23 mouse cellular contexts compared by ENCODE assay signal in genomic region chr7:27324161-27324560, GRCm38 (mm10). TPM values are rescaled to one million over a fixed set of nuclear protein-coding genes. Genes with fewer than 3 reads are reported as not detected.
DNase-seq lines count a peak whose midpoint lies in the region; ATAC-seq lines count a peak whose summit lies in the region.
"Had no signal": no experiment of that assay in that cellular context is flagged by ENCODE, and none has a peak within 500 bp of the region (broad histone marks: within the 10 kb centered on the region; RNA-seq: fewer than 3 reads in every experiment).

No protein-coding gene starts in this region.

- H3K4me3 ChIP-seq in forebrain, embryonic 16.5 days (replicated peaks; ENCODE audit: low read length) = no peak overlapping the region
- H3K4me3 ChIP-seq in forebrain, embryonic 15.5 days = no peak overlapping the region

- no peaks in the 10 kb centered on the region for H3K9me3 ChIP-seq in forebrain, embryonic 16.5 days (ENCODE audit: control insufficient read depth, low read length)
- H3K9me3 ChIP-seq in forebrain, embryonic 15.5 days = no peaks in the 10 kb centered on the region
- H3K9me3 ChIP-seq: G1E had no signal

- 98% methylated on average over 6 of the region's 11 CpGs for WGBS in forebrain, embryonic 16.5 days
- WGBS in forebrain, embryonic 15.5 days = 96% methylated on average over 11 of the region's 11 CpGs

- H3K9ac ChIP-seq in forebrain, embryonic 16.5 days (replicated peaks; ENCODE audit: low read depth, low read length) = no peak overlapping the region
- no peak overlapping the region for H3K9ac ChIP-seq in forebrain, embryonic 15.5 days (replicated peaks)

- H3K27me3 ChIP-seq in forebrain, embryonic 16.5 days (replicated peaks; ENCODE audit: control insufficient read depth, insufficient read depth, low read length) = peaks cover 32% of the 10 kb centered on the region
- H3K27me3 ChIP-seq in forebrain, embryonic 15.5 days = peaks cover 39% of the 10 kb centered on the region
- H3K27me3 ChIP-seq: Patski had no signal

- ATAC-seq in forebrain, embryonic 16.5 days = 0 out of 2 replicates have a peak, but pooled peaks have one; percentile 5
- ATAC-seq in forebrain, embryonic 15.5 days (replicated peaks) = no peak
- ATAC-seq: activated CD4-positive, CD25-positive, alpha-beta regulatory T cell, adult 4 months; CD4-positive, CD25-positive, alpha-beta regulatory T cell, adult 4 months; Patski had no signal

- H3K4me2 ChIP-seq in forebrain, embryonic 16.5 days (ENCODE audit: low read length) = no peak overlapping the region
- H3K4me2 ChIP-seq in forebrain, embryonic 15.5 days (replicated peaks) = no peak overlapping the region

- DNase-seq in heart, adult 11 months = peak; percentile 93
- DNase-seq in heart, adult 18-20 months = no peak
- DNase-seq in testis, postnatal 10 days (ENCODE audit: low spot score) = peak; percentile 46
- DNase-seq in testis, postnatal 14 days (ENCODE audit: low spot score) = no peak
- DNase-seq: adrenal gland, adult 2 months; adrenal gland, adult 8-10 months; adrenal gland, postnatal 10 days; adrenal gland, postnatal 14 days; adrenal gland, postnatal 25 days; adrenal gland, postnatal 36 days; B cell, adult 2 months; cerebellum, adult 11 months; cerebellum, adult 11-12 months; cerebellum, adult 18-20 months had no signal

- H3K27ac ChIP-seq in forebrain, embryonic 16.5 days (ENCODE audit: low read length) = no peak overlapping the region
- no peak overlapping the region for H3K27ac ChIP-seq in forebrain, embryonic 15.5 days (replicated peaks)

- H3K4me1 ChIP-seq in forebrain, embryonic 16.5 days (replicated peaks; ENCODE audit: control insufficient read depth, insufficient read depth, low read length) = peaks cover 9% of the 10 kb centered on the region
- peaks cover 9% of the 10 kb centered on the region for H3K4me1 ChIP-seq in forebrain, embryonic 15.5 days

- no peaks in the 10 kb centered on the region for H3K36me3 ChIP-seq in forebrain, embryonic 16.5 days (ENCODE audit: control insufficient read depth, insufficient read depth)
- no peaks in the 10 kb centered on the region for H3K36me3 ChIP-seq in forebrain, embryonic 15.5 days
- H3K36me3 ChIP-seq: G1E had no signal

RNA-seq across cellular contexts. Expression of gene Ltbp4, which starts 13.3 kb away (rescaled TPM):
- polyA plus RNA-seq in forebrain, embryonic 16.5 days (2015; fragmentation: Nextera tagmentation; extraction: Ambion mirVana) = 13.3 and 18.2 TPM in 2 replicates
- 13.3 and 15.0 TPM in 2 replicates for polyA plus RNA-seq in forebrain, embryonic 15.5 days (2015; fragmentation: Nextera tagmentation; extraction: Ambion mirVana)
- total RNA-seq in heart, adult 18-20 months (2021) = 100 to 1,000 TPM; 185 to 206 TPM

RNA-seq across cellular contexts. Expression of gene Shkbp1, which starts 31.7 kb away (rescaled TPM):
- 88.1 and 95.5 TPM in 2 replicates for polyA plus RNA-seq in forebrain, embryonic 16.5 days (2015; fragmentation: Nextera tagmentation; extraction: Ambion mirVana)
- 90.2 and 91.5 TPM in 2 replicates for polyA plus RNA-seq in forebrain, embryonic 15.5 days (2015; fragmentation: Nextera tagmentation; extraction: Ambion mirVana)
- 1 to 10 TPM; 5.6 to 6.3 TPM for total RNA-seq in heart, adult 18-20 months (2021)

RNA-seq across cellular contexts. Expression of gene Gm20479, which starts 33.1 kb away (rescaled TPM):
- not detected in 2 replicates for polyA plus RNA-seq in forebrain, embryonic 16.5 days (2015; fragmentation: Nextera tagmentation; extraction: Ambion mirVana)
- polyA plus RNA-seq in forebrain, embryonic 15.5 days (2015; fragmentation: Nextera tagmentation; extraction: Ambion mirVana) = 0.46 TPM in 1 of 2 replicates, not detected in the other
- total RNA-seq in heart, adult 18-20 months (2021) = not detected
- total RNA-seq: G1E, MEL had no signal
- polyA plus RNA-seq: brain, embryonic 14.5 days; C2C12; CD4-positive, CD25-positive, alpha-beta regulatory T cell, adult 4 months had no signal

Comparison
In these comparisons a context has a peak if more than half of its experiments do, and no peak if none do; other contexts are left out.
1. DNase-seq: peak in heart, adult 11 months (single experiment) and testis, postnatal 10 days (single experiment); none in heart, adult 18-20 months (0 of 2) and testis, postnatal 14 days (single experiment).